Mouse (Mus musculus) ES-E14 (cell line): Measurements from ENCODE around the gene Insl3.

ENCODE experiments used
- CHD2 ChIP-seq: IDR thresholded peaks from 2 replicates; pipeline ENCODE4 v1.6.1; 2014; ENCODE audit warnings: mild to moderate bottlenecking, low read depth, low read length, inconsistent platforms
- HCFC1 ChIP-seq: IDR thresholded peaks from 2 replicates; pipeline ENCODE4 v1.6.1; 2012; ENCODE audit warnings: low read length, inconsistent platforms, borderline replicate concordance; ENCODE audit not compliant: insufficient read depth
- MAFK ChIP-seq: IDR thresholded peaks from 2 replicates; pipeline ENCODE4 v1.6.1; 2014; ENCODE audit warnings: mild to moderate bottlenecking, low read depth, low read length, inconsistent platforms; ENCODE audit not compliant: insufficient read depth
- ZC3H11A ChIP-seq: IDR thresholded peaks from 2 replicates; pipeline ENCODE4 v1.6.1; 2012; ENCODE audit warnings: low read depth, mild to moderate bottlenecking, inconsistent platforms, low read length, borderline replicate concordance
- ZNF384 ChIP-seq: IDR thresholded peaks from 2 replicates; pipeline ENCODE4 v1.6.1; 2012; ENCODE audit warnings: low read depth, low read length, inconsistent platforms

DNA sequence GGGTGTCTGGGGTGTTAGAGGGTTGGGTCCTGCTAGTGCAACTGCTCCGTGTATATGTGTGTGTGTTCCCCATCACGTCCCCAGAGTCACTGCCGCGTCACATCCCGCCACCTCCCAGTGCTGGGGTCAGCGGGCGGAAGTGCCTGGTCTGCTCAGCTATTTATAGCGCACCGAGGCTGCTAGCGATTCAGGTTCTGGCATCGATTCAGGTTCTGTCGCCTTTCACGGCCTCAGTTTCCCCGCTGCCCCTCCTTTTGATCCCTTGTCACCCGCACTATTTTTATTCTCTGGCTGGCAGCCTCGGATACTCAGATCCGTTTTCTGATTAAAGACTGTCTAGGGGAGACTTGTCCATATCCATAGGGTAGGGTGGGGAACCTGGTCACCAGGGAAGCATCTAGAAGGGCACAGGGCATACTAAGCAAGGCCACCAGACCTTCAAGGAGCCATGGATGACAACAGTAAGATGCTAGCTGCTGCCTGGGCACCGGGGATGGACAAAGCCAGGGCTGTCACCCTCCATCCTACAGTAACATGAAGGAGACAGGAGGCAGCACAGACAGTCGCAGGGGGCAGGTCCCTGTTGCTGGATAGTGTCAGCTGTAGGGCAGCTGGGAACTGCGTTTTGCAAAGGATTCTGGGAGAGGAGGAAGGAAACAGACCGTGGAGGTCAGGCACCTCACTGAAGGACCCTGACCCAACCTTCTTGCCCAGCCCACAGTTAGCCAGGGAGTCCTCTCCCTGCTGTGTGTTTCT is 20.6 kb upstream of the Insl3 start:
- TF ChIP-seq HCFC1 (no peak), ZNF384 (no peak), MAFK (no peak), CHD2 (no peak), ZC3H11A (no peak)
